Mouse (Mus musculus) duodenum, adult 2 months (tissue): ENCODE measurements around the gene Vps16. TPM values are rescaled to one million over a fixed set of nuclear protein-coding genes. Genes with fewer than 3 reads are reported as not detected.

ENCODE experiments used
- polyA plus RNA-seq: library from polyadenylated mRNA; depleted of rRNA; stranded (reverse); fragments of >200 nt; gene quantifications from 2 replicates; pipeline ENCODE4 v1.2.3, GENCODE M21; 2012; ENCODE audit warnings: low replicate concordance; rRNA removed

The Vps16 gene
- polyA plus RNA-seq, result 29.5 and 34.3 TPM in 2 replicates

DNA sequence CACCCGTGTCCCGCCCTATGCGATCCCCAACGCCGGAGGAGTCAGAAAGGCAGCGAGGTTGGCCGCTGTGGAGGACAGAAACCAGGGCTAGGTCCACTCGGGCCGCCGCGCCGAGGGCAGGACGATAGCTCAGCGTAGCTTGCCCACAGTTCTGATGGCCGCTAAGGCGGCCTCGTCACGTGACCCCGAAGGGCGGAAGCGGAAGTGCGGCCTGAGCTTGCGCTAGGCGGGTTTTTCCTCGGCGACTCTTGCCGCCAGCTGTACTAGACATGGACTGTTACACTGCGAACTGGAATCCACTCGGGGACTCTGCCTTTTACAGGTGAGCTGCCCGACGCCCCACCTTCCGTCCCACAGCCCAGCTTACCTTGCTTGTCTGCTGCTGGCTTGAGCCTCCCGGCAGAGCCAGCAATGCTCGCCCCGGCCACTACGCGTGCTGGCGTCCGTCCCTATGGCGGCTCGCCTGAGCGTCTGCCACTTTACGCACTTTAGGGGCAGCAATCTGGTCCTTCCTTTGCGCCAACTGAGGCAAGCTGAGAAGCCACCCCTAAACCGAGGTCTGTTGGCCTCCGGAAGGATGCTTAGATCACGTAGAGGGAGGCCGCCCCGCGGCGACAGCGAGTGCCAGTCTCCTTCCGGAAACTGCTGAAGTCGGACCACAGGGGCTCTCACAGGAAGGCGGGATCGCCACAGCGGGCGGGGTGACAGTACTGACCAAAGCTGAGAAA, at the start of gene Vps16, which contains the start of gene Pced1a:
Gene Vps16, plus strand, starts transcription at position 214 of the 728 bp plus-strand sequence.
Gene Pced1a, minus strand, starts transcription at position 576 of the 728 bp plus-strand sequence.

DNA sequence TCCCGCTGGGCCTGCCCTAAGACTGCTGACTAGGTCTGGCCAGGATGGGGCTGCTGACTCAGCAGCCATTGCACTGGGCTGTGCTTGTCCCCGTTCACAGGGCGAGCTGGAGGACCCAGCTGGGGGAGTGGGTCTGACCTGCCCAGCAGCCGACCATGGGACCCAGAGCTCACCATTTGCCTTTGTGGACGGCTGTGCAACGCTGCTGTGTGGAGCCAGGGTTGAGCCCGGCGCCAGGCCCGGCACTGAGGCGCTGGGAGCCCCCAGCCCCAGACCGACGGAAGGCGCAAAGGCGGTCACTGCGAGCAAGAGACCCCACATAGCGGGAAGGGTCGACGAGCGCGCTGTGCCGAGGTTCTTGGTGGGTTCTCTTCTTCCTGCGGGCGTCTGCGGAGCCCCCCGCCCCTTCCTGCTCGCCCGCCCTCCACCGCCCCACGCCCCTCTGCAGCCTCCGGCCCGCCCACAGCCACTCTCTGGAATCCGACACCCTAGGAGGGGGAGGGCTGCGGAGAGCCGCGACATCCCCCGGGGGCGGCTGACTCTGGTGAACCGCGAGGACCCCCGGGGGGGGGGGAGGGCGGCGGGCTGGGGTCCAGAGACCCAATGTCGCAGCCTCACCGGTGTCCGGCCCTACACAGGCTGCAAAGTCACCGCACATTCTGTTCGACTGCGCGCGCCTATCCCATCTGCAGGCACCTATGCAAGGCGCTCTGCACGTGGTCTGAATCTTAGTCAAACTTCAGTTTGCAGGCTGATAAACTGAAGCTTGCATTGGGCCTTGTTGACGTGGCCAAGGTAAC, 26.8 kb upstream of the Vps16 start, which contains the start of gene Cpxm1:
Gene Cpxm1, minus strand, starts transcription at position 389 of the 800 bp plus-strand sequence.

DNA sequence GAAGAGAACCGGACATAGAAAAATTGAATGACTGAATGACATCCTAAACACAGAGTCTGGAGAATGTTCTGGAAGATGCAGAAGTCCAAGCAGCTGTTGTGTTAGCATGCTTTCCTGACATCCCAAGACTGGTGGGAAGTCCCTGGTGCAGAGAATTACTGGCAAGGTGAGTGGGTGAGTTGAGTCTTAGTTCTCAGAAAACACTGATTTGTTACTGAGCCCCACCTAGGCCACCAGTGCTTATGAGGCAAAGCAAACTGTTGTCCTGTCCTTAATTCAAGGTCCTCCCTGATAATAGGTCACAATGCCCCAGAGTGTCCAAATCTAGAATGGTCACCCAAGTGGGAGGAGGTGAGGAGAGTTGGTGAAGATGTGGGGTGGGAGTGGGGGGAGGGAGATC, 19.2 kb upstream of the Vps16 start, which contains the start of the genes Gm28372 and 1700020A23Rik:
Gene Gm28372, plus strand, starts transcription at position 301 of the 400 bp plus-strand sequence.
Gene 1700020A23Rik, plus strand, starts transcription at position 321 of the 400 bp plus-strand sequence.

DNA sequence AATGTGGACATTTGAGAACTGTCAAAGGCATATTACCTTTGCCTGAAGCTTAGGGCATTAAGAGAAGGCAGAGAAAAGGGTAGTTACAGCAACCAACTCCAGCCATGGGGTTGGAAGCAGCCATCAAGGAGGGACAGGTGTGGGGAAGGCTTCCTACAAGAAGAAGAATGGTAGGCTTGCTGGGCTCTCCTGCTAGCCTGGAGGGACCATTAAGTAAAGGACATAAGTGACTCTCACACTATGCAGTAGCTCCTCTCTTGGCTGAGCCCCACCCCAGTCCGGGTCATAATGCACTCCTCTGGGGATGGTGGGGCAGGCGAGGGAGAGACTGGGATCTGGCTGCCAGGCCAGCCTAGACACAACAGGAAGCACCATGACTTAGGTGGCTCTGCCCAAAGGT, 18.0 kb upstream of the Vps16 start, which contains the start of gene Tmem239:
Gene Tmem239, plus strand, starts transcription at position 301 of the 400 bp plus-strand sequence.

DNA sequence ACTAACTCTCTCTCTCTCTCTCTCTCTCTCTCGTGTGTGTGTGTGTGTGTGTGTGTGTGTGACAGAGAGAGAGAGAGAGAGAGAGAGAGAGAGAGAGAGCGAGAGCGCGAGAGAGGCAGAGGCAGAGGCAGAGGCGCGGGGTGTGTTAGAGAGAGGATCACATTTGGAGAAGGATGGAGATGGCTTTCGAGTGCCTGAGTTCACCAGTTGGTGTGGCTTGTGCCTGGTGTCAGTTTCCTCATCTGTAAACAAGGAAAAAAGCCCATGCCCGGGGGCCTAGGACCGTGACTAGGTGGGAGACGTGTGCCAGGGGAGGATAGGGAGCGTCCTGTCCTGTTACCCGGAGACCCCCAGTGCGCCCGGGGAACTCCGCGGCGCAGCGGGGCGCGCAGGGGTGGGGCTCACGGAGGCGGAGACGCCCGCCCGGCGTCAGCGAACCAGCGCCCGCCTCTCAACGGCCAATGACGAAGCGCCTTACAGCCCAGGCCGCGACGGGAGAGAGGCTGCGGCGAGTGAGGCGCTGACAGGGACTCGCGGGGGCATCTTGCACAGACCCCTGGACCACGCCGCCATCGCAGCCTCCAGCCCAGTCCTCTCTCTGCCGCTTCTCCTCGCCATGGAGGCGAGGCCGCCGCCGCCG, 25.8 kb downstream of the Vps16 start, which contains the start of gene Ptpra:
Gene Ptpra, plus strand, starts transcription at position 485 of the 640 bp plus-strand sequence.

Other genes starting within 250 kb of the Vps16 start
- gene Snrpb, start 244.9 kb upstream of the Vps16 start, polyA plus RNA-seq, result 226 and 267 TPM in 2 replicates
- gene Tmc2, start 229.1 kb upstream of the Vps16 start, polyA plus RNA-seq, result not detected in 2 replicates
- gene Nop56, start 149.9 kb upstream of the Vps16 start, polyA plus RNA-seq, result 16.7 and 33.7 TPM in 2 replicates
- 150 and 184 TPM in 2 replicates for gene Idh3b, start 139.8 kb upstream of the Vps16 start, polyA plus RNA-seq
- gene Ebf4, start 129.2 kb upstream of the Vps16 start, polyA plus RNA-seq, result 1.4 and 1.8 TPM in 2 replicates
- gene Cpxm1, start 26.8 kb upstream of the Vps16 start, polyA plus RNA-seq, result 1.1 and 1.2 TPM in 2 replicates
- not detected in 2 replicates for gene Gm28372, start 19.1 kb upstream of the Vps16 start, polyA plus RNA-seq
- not detected in 2 replicates for gene 1700020A23Rik, start 19.1 kb upstream of the Vps16 start, polyA plus RNA-seq
- gene Tmem239, start 17.9 kb upstream of the Vps16 start, polyA plus RNA-seq, result not detected in 2 replicates
- gene Pced1a, start 362 bp downstream of the Vps16 start, polyA plus RNA-seq, result 10.8 and 17.5 TPM in 2 replicates
- gene Ptpra, start 25.9 kb downstream of the Vps16 start, polyA plus RNA-seq, result 12.7 and 22.3 TPM in 2 replicates
- 85.0 and 146 TPM in 2 replicates for gene Mrps26, start 139.4 kb downstream of the Vps16 start, polyA plus RNA-seq
- not detected in 2 replicates for gene Oxt, start 151.8 kb downstream of the Vps16 start, polyA plus RNA-seq
- 0.26 TPM in 1 of 2 replicates, not detected in the other for gene Avp, start 158.2 kb downstream of the Vps16 start, polyA plus RNA-seq
- 0.23 and 0.46 TPM in 2 replicates for gene Fastkd5, start 205.7 kb downstream of the Vps16 start, polyA plus RNA-seq
- gene Ubox5, start 205.7 kb downstream of the Vps16 start, polyA plus RNA-seq, result 3.7 and 4.6 TPM in 2 replicates
- gene Lzts3, start 218.5 kb downstream of the Vps16 start, polyA plus RNA-seq, result 48.2 and 56.0 TPM in 2 replicates
- 82.1 and 106 TPM in 2 replicates for gene Ddrgk1, start 240.3 kb downstream of the Vps16 start, polyA plus RNA-seq
- 20.8 and 23.9 TPM in 2 replicates for gene Itpa, start 243.3 kb downstream of the Vps16 start, polyA plus RNA-seq